9 mouse cellular contexts compared by ENCODE assay signal in the genomic region with DNA sequence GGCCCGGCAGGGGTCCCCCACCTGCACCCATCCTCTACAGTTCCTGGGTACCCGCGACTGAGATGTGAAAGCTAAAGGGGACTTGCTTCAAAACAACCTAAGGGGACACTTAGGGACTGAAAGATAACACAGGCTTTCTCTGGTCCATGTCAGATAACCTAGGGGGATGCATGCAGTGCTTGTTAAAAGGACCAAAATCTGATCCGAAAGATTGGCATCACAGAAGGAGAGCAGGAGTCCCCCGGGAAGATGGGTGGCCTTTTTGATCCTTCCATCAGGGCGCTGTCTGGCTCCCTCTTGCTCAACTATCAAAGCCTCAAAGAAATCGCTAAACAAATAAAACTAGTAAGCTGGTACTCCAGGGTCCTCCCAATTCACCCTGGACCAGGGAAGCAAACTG. TPM values are rescaled to one million over a fixed set of nuclear protein-coding genes. Genes with fewer than 3 reads are reported as not detected.
DNase-seq lines count a peak whose midpoint lies in the region; ATAC-seq and TF ChIP-seq lines count a peak whose summit lies in the region.
"Had no signal": no experiment of that assay in that cellular context is flagged by ENCODE, and none has a peak within 500 bp of the region (broad histone marks: within the 10 kb centered on the region; RNA-seq: fewer than 3 reads in every experiment).

No protein-coding gene starts in this region.

- no peaks in the 10 kb centered on the region for H3K9me3 ChIP-seq in kidney, embryonic 15.5 days (replicated peaks)
- H3K9me3 ChIP-seq in intestine, postnatal 0 days (ENCODE audit: control insufficient read depth) = no peaks in the 10 kb centered on the region
- no peaks in the 10 kb centered on the region for H3K9me3 ChIP-seq in neural tube, embryonic 12.5 days

- H3K4me1 ChIP-seq in kidney, embryonic 15.5 days = peaks cover 37% of the 10 kb centered on the region
- peaks cover 8% of the 10 kb centered on the region for H3K4me1 ChIP-seq in embryonic fibroblast, embryonic 13.5 days (ENCODE audit: control insufficient read depth, insufficient read depth, low read length)
- no peaks in the 10 kb centered on the region; the same call in 1 of the 2 replicates for H3K4me1 ChIP-seq in intestine, postnatal 0 days (replicated peaks; ENCODE audit: control insufficient read depth, insufficient read depth, low read length)
- peaks cover 19% of the 10 kb centered on the region for H3K4me1 ChIP-seq in neural tube, embryonic 12.5 days

- WGBS in kidney, embryonic 15.5 days = 0% methylated on average over 7 of the region's 7 CpGs
- WGBS in intestine, postnatal 0 days = 2% methylated on average over 7 of the region's 7 CpGs
- under 1% methylated on average over 7 of the region's 7 CpGs for WGBS in neural tube, embryonic 12.5 days

- no peaks in the 10 kb centered on the region for H3K36me3 ChIP-seq in kidney, embryonic 15.5 days
- H3K36me3 ChIP-seq in intestine, postnatal 0 days (ENCODE audit: control insufficient read depth, insufficient read depth) = no peaks in the 10 kb centered on the region
- H3K36me3 ChIP-seq in neural tube, embryonic 12.5 days = no peaks in the 10 kb centered on the region

- TF ChIP-seq POLR2A in embryonic fibroblast, embryonic 13.5 days (IDR thresholded peaks at IDR 0.05; ENCODE audit: low read depth, low read length) = no peak

- peaks cover 57% of the 10 kb centered on the region for H3K27me3 ChIP-seq in kidney, embryonic 15.5 days
- peaks cover 19% of the 10 kb centered on the region; the same call in 1 of the 2 replicates for H3K27me3 ChIP-seq in intestine, postnatal 0 days (replicated peaks; ENCODE audit: control insufficient read depth, insufficient read depth, low read length)
- H3K27me3 ChIP-seq in neural tube, embryonic 12.5 days (replicated peaks) = peaks cover 26% of the 10 kb centered on the region

- no peak for ATAC-seq in kidney, embryonic 15.5 days (replicated peaks; ENCODE audit: low FRiP score)
- ATAC-seq in intestine, postnatal 0 days = no peak
- peak; percentile 10; the same call in 1 of the 2 replicates for ATAC-seq in neural tube, embryonic 12.5 days (ENCODE audit: low FRiP score, low read depth)
- ATAC-seq in megakaryocyte-erythroid progenitor cell, adult 5-6 weeks (replicated peaks; ENCODE audit: low FRiP score, low TSS enrichment, poor library complexity, severe bottlenecking) = no peak

- no peak for TF ChIP-seq CTCF in embryonic fibroblast, embryonic 13.5 days (IDR thresholded peaks at IDR 0.05; ENCODE audit: borderline replicate concordance, insufficient read depth, low read length)
- TF ChIP-seq CTCF in intestine, postnatal 0 days (IDR thresholded peaks at IDR 0.05; ENCODE audit: low read depth) = no peak

- DNase-seq in kidney, postnatal 14 days = no peak
- no peak for DNase-seq in retina, postnatal 1 day
- no peak for DNase-seq in adipocyte (ENCODE audit: low spot score)

- H3K4me3 ChIP-seq in kidney, embryonic 15.5 days (replicated peaks) = peak overlapping the region; percentile 59
- peak overlapping the region; percentile 42 for H3K4me3 ChIP-seq in embryonic fibroblast, embryonic 13.5 days (ENCODE audit: insufficient read depth, low read length)
- peak overlapping the region; percentile 51 for H3K4me3 ChIP-seq in intestine, postnatal 0 days (ENCODE audit: low read depth, low read length)
- peak overlapping the region; percentile 60 for H3K4me3 ChIP-seq in neural tube, embryonic 12.5 days

- peak overlapping the region; percentile 27 for H3K9ac ChIP-seq in kidney, embryonic 15.5 days
- H3K9ac ChIP-seq in intestine, postnatal 0 days (ENCODE audit: low read depth, low read length) = no peak overlapping the region
- H3K9ac ChIP-seq in neural tube, embryonic 12.5 days = peak overlapping the region; percentile 58

- peak overlapping the region; percentile 97 for H3K4me2 ChIP-seq in kidney, embryonic 15.5 days
- H3K4me2 ChIP-seq in intestine, postnatal 0 days (replicated peaks; ENCODE audit: low read depth) = peak overlapping the region; percentile 85
- peak overlapping the region; percentile 100 for H3K4me2 ChIP-seq in neural tube, embryonic 12.5 days (replicated peaks)

- H3K27ac ChIP-seq in kidney, embryonic 15.5 days = 0 out of 2 replicates have a peak overlapping the region, but pooled peaks have one; percentile 70
- H3K27ac ChIP-seq in embryonic fibroblast, embryonic 13.5 days (ENCODE audit: insufficient read depth, low read length) = no peak overlapping the region
- no peak overlapping the region for H3K27ac ChIP-seq in intestine, postnatal 0 days (ENCODE audit: low read depth, low read length)
- no peak overlapping the region for H3K27ac ChIP-seq in neural tube, embryonic 12.5 days

RNA-seq across cellular contexts. Expression of gene Lgr5, which starts 0.4 kb away (rescaled TPM):
- 6.9 and 7.8 TPM in 2 replicates for polyA plus RNA-seq in kidney, embryonic 15.5 days (2015; fragmentation: Nextera tagmentation; extraction: Ambion mirVana)
- polyA plus RNA-seq in embryonic fibroblast, embryonic 13.5 days (2011; ENCODE audit: insufficient read length, low read depth, missing spikeins) = 8.7 and 33.3 TPM in 2 replicates
- 2.3 and 2.5 TPM in 2 replicates for polyA plus RNA-seq in intestine, postnatal 0 days (2015; fragmentation: Nextera tagmentation; extraction: Ambion mirVana)
- polyA plus RNA-seq in neural tube, embryonic 12.5 days (2016; fragmentation: Nextera tagmentation; extraction: Ambion mirVana) = 4.8 and 5.8 TPM in 2 replicates
- 0.35 TPM in 1 of 2 replicates, not detected in the other for total RNA-seq in megakaryocyte-erythroid progenitor cell, adult 5-6 weeks (2014; fragmentation: Nextera tagmentation)
- not detected in 2 replicates for total RNA-seq in megakaryocyte-erythroid progenitor cell, adult 5-6 weeks (2017)

RNA-seq across cellular contexts. Expression of gene A930009A15Rik, which starts 18.2 kb away (rescaled TPM):
- polyA plus RNA-seq in kidney, embryonic 15.5 days (2015; fragmentation: Nextera tagmentation; extraction: Ambion mirVana) = 0.21 and 0.22 TPM in 2 replicates
- polyA plus RNA-seq in embryonic fibroblast, embryonic 13.5 days (2011; ENCODE audit: insufficient read length, low read depth, missing spikeins) = not detected in 2 replicates
- not detected in 2 replicates for polyA plus RNA-seq in intestine, postnatal 0 days (2015; fragmentation: Nextera tagmentation; extraction: Ambion mirVana)
- polyA plus RNA-seq in neural tube, embryonic 12.5 days (2016; fragmentation: Nextera tagmentation; extraction: Ambion mirVana) = 0.25 and 0.95 TPM in 2 replicates
- total RNA-seq in megakaryocyte-erythroid progenitor cell, adult 5-6 weeks (2014; fragmentation: Nextera tagmentation) = not detected in 2 replicates
- not detected in 2 replicates for total RNA-seq in megakaryocyte-erythroid progenitor cell, adult 5-6 weeks (2017)
- polyA plus RNA-seq: large intestine, adult 2 months had no signal
